Mouse (Mus musculus) MEL (cell line): ENCODE measurements at regions not wholly inside any gene's neighbourhood (a gene's known extent, or its start where the extent isn't known, plus 50 kb on each side); places are given as distances from the start of the nearest gene placed in this dataset.

Experiments used
- DNase-seq: peaks from one replicate; pipeline ENCODE4 v3.0.0; 2011; ENCODE audit warnings: low read depth, low spot score
- H3K27ac ChIP-seq: 2 replicates; pipeline ENCODE4 v1.5.1; 2012; ENCODE audit warnings: low read depth, mild to moderate bottlenecking, control low read depth, low read length, moderate library complexity; ENCODE audit not compliant: control insufficient read depth
- H3K27me3 ChIP-seq, 2 experiments: fragments of 150-350 bp in 1 of 2; sonication (generic) in 1 of 2; 2 replicates each; pipeline ENCODE4 v1.6.1; 2012; ENCODE audit warnings: low read length in 2 of 2, mild to moderate bottlenecking in 2 of 2, improper control_type of control experiment in 1 of 2, moderate library complexity in 1 of 2; ENCODE audit not compliant: insufficient read depth in 2 of 2, control insufficient read depth in 1 of 2
- H3K36me3 ChIP-seq, 2 experiments: 2 replicates each; pipeline ENCODE4 v1.6.1; 2012 to 2014; ENCODE audit warnings: low read length in 2 of 2, improper control_type of control experiment in 1 of 2, inconsistent platforms in 1 of 2, mild to moderate bottlenecking in 1 of 2; ENCODE audit not compliant: insufficient read depth in 2 of 2, control insufficient read depth in 1 of 2
- H3K4me1 ChIP-seq, 2 experiments: fragments of 150-350 bp in 1 of 2; sonication (generic) in 1 of 2; 2 replicates each; pipeline ENCODE4 v1.6.1; 2012; ENCODE audit warnings: low read length in 2 of 2, improper control_type of control experiment in 1 of 2, mild to moderate bottlenecking in 1 of 2; ENCODE audit not compliant: insufficient read depth in 2 of 2, control insufficient read depth in 1 of 2
- H3K4me3 ChIP-seq, 2 experiments: fragments of 150-350 bp in 1 of 2; sonication (generic) in 1 of 2; 2 replicates each; pipeline ENCODE4 v1.5.1; 2012; ENCODE audit warnings: low read depth in 2 of 2, low read length in 2 of 2, mild to moderate bottlenecking in 2 of 2, moderate library complexity in 2 of 2, control low read depth in 1 of 2, improper control_type of control experiment in 1 of 2; ENCODE audit not compliant: control insufficient read depth in 1 of 2, insufficient read depth in 1 of 2
- H3K79me2 ChIP-seq: 2 replicates; pipeline ENCODE4 v1.6.1; 2012; ENCODE audit warnings: mild to moderate bottlenecking, low read length, moderate library complexity; ENCODE audit not compliant: control insufficient read depth, poor library complexity, insufficient read depth
- H3K9ac ChIP-seq: 2 replicates; pipeline ENCODE4 v1.6.1; 2012; ENCODE audit warnings: low read depth, mild to moderate bottlenecking, control low read depth, low read length, moderate library complexity; ENCODE audit not compliant: control insufficient read depth, poor library complexity, severe bottlenecking
- H3K9me3 ChIP-seq: fragments of 150-350 bp; sonication (generic); replicated peaks from 2 replicates; pipeline ENCODE4 v1.6.1; 2012; ENCODE audit warnings: mild to moderate bottlenecking, low read length, improper control_type of control experiment, moderate library complexity; ENCODE audit not compliant: insufficient read depth
- CHD1 ChIP-seq: IDR thresholded peaks from 2 replicates; pipeline ENCODE4 v1.6.1; 2012; ENCODE audit warnings: low read depth, mild to moderate bottlenecking, inconsistent platforms, low read length, improper control_type of control experiment
- E2F4 ChIP-seq: IDR thresholded peaks from 2 replicates; pipeline ENCODE4 v1.6.1; 2011; ENCODE audit warnings: low read depth, low read length, improper control_type of control experiment, borderline replicate concordance
- ELF1 ChIP-seq: IDR thresholded peaks from 2 replicates; pipeline ENCODE4 v1.6.1; 2014; ENCODE audit warnings: low read depth, mild to moderate bottlenecking, inconsistent platforms, low read length, improper control_type of control experiment, moderate library complexity
- EP300 ChIP-seq, 2 experiments: IDR thresholded peaks; 2 replicates each; pipeline ENCODE4 v1.6.1; 2011; ENCODE audit warnings: improper control_type of control experiment in 2 of 2, low read length in 2 of 2, low read depth in 1 of 2, mild to moderate bottlenecking in 1 of 2
- GATA1 ChIP-seq: IDR thresholded peaks from 2 replicates; pipeline ENCODE4 v1.6.1; 2011; ENCODE audit warnings: low read depth, low read length, improper control_type of control experiment
- HCFC1 ChIP-seq: IDR thresholded peaks from 2 replicates; pipeline ENCODE4 v1.6.1; 2012; ENCODE audit warnings: low read depth, mild to moderate bottlenecking, inconsistent platforms, low read length, improper control_type of control experiment, moderate library complexity
- KAT2A ChIP-seq: conservative IDR thresholded peaks from 2 replicates; pipeline ENCODE4 v1.6.1; 2012; ENCODE audit warnings: low read depth, low read length, improper control_type of control experiment, inconsistent platforms
- MAFK ChIP-seq: IDR thresholded peaks from 2 replicates; pipeline ENCODE4 v1.6.1; 2011; ENCODE audit warnings: low read depth, mild to moderate bottlenecking, low read length, improper control_type of control experiment, borderline replicate concordance
- MAX ChIP-seq: IDR thresholded peaks from 2 replicates; pipeline ENCODE4 v1.6.1; 2011; ENCODE audit warnings: low read length, improper control_type of control experiment
- MAZ ChIP-seq: IDR thresholded peaks from 2 replicates; pipeline ENCODE4 v1.6.1; 2012; ENCODE audit warnings: low read depth, mild to moderate bottlenecking, inconsistent platforms, low read length, improper control_type of control experiment
- MYC ChIP-seq: IDR thresholded peaks from 2 replicates; pipeline ENCODE4 v1.6.1; 2011; ENCODE audit warnings: low read depth, mild to moderate bottlenecking, low read length, improper control_type of control experiment, moderate library complexity
- POLR2A ChIP-seq, 2 experiments: IDR thresholded peaks; 2 replicates each; pipeline ENCODE4 v1.6.1; 2011 to 2012; ENCODE audit warnings: low read length in 2 of 2, mild to moderate bottlenecking in 2 of 2, control low read depth in 1 of 2, improper control_type of control experiment in 1 of 2, low read depth in 1 of 2, moderate library complexity in 1 of 2; ENCODE audit not compliant: control insufficient read depth in 1 of 2, insufficient read depth in 1 of 2, poor library complexity in 1 of 2
- POLR2AphosphoS2 ChIP-seq: IDR thresholded peaks from 2 replicates; pipeline ENCODE4 v1.6.1; 2011; ENCODE audit warnings: low read length, improper control_type of control experiment
- POLR2AphosphoS5 ChIP-seq: IDR thresholded peaks from 2 replicates; pipeline ENCODE4 v1.6.1; 2012; ENCODE audit warnings: low read depth, borderline replicate concordance, mild to moderate bottlenecking, inconsistent platforms, low read length, moderate library complexity, mixed read lengths
- RCOR1 ChIP-seq: IDR thresholded peaks from 2 replicates; pipeline ENCODE4 v1.6.1; 2012; ENCODE audit warnings: low read depth, mild to moderate bottlenecking, inconsistent platforms, low read length, improper control_type of control experiment
- TBP ChIP-seq: IDR thresholded peaks from 2 replicates; pipeline ENCODE4 v1.8.0; 2011; ENCODE audit warnings: low read depth, low read length, improper control_type of control experiment
- TCF12 ChIP-seq: IDR thresholded peaks from 2 replicates; pipeline ENCODE4 v1.6.1; 2014; ENCODE audit warnings: low read depth, mild to moderate bottlenecking, inconsistent platforms, low read length, improper control_type of control experiment, moderate library complexity
- USF1 ChIP-seq: IDR thresholded peaks from 2 replicates; pipeline ENCODE4 v1.6.1; 2014; ENCODE audit warnings: low read depth, mild to moderate bottlenecking, inconsistent platforms, low read length, improper control_type of control experiment, moderate library complexity
- USF2 ChIP-seq, 2 experiments: IDR thresholded peaks; 2 replicates each; pipeline ENCODE4 v1.6.1; 2011 to 2012; ENCODE audit warnings: improper control_type of control experiment in 2 of 2, low read length in 2 of 2, borderline replicate concordance in 1 of 2, inconsistent platforms in 1 of 2, low read depth in 1 of 2, mild to moderate bottlenecking in 1 of 2; ENCODE audit not compliant: insufficient read depth in 1 of 2
- ZC3H11A ChIP-seq: IDR thresholded peaks from 2 replicates; pipeline ENCODE4 v1.6.1; 2012; ENCODE audit warnings: low read depth, mild to moderate bottlenecking, inconsistent platforms, low read length, improper control_type of control experiment

- TF ChIP-seq CHD1 (no peak), TCF12 (no peak), HCFC1 (no peak), EP300 (IDR thresholded peaks at IDR 0.05; ENCODE audit: low read depth in 1 of 2, low read length in 2 of 2) (no peak), KAT2A (no peak)
- Histone ChIP-seq H3K9ac (no peak overlapping the region), H3K27me3 (no peaks in the 10 kb centered on the region), H3K36me3 (peaks cover 0 to 8% of the 10 kb centered on the region in 2 experiments; a peak in 2 of 4 replicates), H3K4me3 (no peak overlapping the region), H3K9me3 (no peaks in the 10 kb centered on the region), H3K27ac (no peak overlapping the region), H3K4me1 (no peaks in the 10 kb centered on the region), H3K79me2 (peaks cover 28% of the 10 kb centered on the region)
- DNase-seq, result no peak
Measured at GRCm38 (mm10) chr15:85683716-85684115, 51.1 kb upstream of the Ppara start.

- no peaks in the 10 kb centered on the region for H3K27me3 ChIP-seq
- H3K9ac ChIP-seq, result no peak overlapping the region
- H3K79me2 ChIP-seq, result peaks cover 24% of the 10 kb centered on the region
- H3K4me1 ChIP-seq, result no peaks in the 10 kb centered on the region
- no peaks in the 10 kb centered on the region for H3K9me3 ChIP-seq
- H3K36me3 ChIP-seq, result peaks cover 0 to 8% of the 10 kb centered on the region in 2 experiments; a peak in 2 of 4 replicates
- TF ChIP-seq MAFK, result no peak
- TF ChIP-seq MAX, result no peak
- TF ChIP-seq ELF1, result no peak
- TF ChIP-seq MAZ, result no peak
- TF ChIP-seq GATA1, result no peak
- TF ChIP-seq MYC, result no peak
- TF ChIP-seq RCOR1, result no peak
- no peak for TF ChIP-seq POLR2AphosphoS2
- no peak for TF ChIP-seq USF1
- no peak for TF ChIP-seq E2F4
- TF ChIP-seq HCFC1, result no peak
- no peak for TF ChIP-seq POLR2AphosphoS5
- TF ChIP-seq ZC3H11A, result no peak
- no peak for TF ChIP-seq USF2 (IDR thresholded peaks at IDR 0.05; ENCODE audit: borderline replicate concordance in 1 of 2, insufficient read depth in 1 of 2, low read depth in 1 of 2, low read length in 2 of 2)
- TF ChIP-seq POLR2A (IDR thresholded peaks at IDR 0.05; ENCODE audit: control insufficient read depth in 1 of 2, insufficient read depth in 1 of 2, low read depth in 1 of 2, low read length in 2 of 2, poor library complexity in 1 of 2), result no peak
- TF ChIP-seq TBP, result no peak
- H3K27ac ChIP-seq, result no peak overlapping the region
- no peak overlapping the region for H3K4me3 ChIP-seq
- no peak for DNase-seq
Measured at GRCm38 (mm10) chr15:85684164-85684708, 50.5 kb upstream of the Ppara start.
